Mouse (Mus musculus): ENCODE measurements around the gene Znrf1.

DNA sequence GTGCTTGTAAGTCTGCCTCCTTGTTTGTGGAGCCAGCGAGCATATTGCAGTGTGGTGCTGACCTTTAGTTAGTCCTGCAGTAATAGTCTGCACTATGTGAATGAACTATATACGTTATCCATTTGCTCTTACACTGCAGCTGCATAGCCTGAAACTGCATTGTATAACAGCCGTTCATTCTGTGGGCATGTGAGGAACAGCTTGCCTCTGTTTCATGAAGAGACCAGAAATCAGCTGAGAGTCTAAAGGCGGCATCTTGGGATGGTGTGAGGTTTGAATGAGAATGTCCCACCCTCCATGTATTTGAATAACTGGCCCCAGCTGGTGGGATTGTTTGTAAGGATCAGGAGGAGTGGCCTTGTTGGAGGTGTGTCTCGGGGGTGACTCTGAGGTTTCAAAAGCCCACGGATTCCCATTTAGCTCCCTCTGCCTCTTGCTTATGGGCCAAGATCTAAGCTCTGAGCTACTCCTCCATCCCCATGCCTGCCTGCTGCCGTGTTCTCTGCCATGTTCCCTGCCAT lies 56.6 kb downstream of the Znrf1 start:
- no peak for TF ChIP-seq CTCF (IDR thresholded peaks at IDR 0.05; ENCODE audit: extremely low read depth, insufficient read depth, low read length)
- no peak for TF ChIP-seq POLR2A (IDR thresholded peaks at IDR 0.05; ENCODE audit: extremely low read depth, insufficient read depth, low read length)
